Mouse (Mus musculus): Measurements from ENCODE around the gene Pagr1b. TPM values are rescaled to one million over a fixed set of nuclear protein-coding genes. Genes with fewer than 3 reads are reported as not detected.

Gene Pagr1b
- polyA plus RNA-seq, 1 experiment from 2014 or later, result not detected

- WGBS, result 90% methylated on average over 6 of the region's 6 CpGs
- Histone ChIP-seq H3K4me1 (peaks cover 17% of the 10 kb centered on the region), H3K27ac (replicated peaks) (no peak overlapping the region), H3K27me3 (replicated peaks; ENCODE audit: low read depth, poor library complexity, severe bottlenecking) (no peaks in the 10 kb centered on the region), H3K36me3 (replicated peaks) (peaks cover 37% of the 10 kb centered on the region), H3K9me3 (no peaks in the 10 kb centered on the region), H3K4me3 (no peak overlapping the region)
- no peak for DNase-seq (ENCODE audit: low spot score)
Measured at GRCm38 (mm10) chr7:126978841-126979240, 37.4 kb downstream of the Pagr1b start.

- Histone ChIP-seq H3K4me1 (peaks cover 17% of the 10 kb centered on the region), H3K4me3 (peak overlapping the region; percentile 94), H3K27ac (replicated peaks) (peak overlapping the region; percentile 98), H3K9me3 (no peaks in the 10 kb centered on the region), H3K27me3 (replicated peaks; ENCODE audit: low read depth, poor library complexity, severe bottlenecking) (no peaks in the 10 kb centered on the region), H3K36me3 (replicated peaks) (peaks cover 37% of the 10 kb centered on the region)
- DNase-seq (ENCODE audit: low spot score), result no peak
- WGBS, result 29% methylated on average over 14 of the region's 14 CpGs
Measured at GRCm38 (mm10) chr7:126976878-126977459, 39.3 kb downstream of the Pagr1b start.

- Histone ChIP-seq H3K4me1 (peaks cover 17% of the 10 kb centered on the region), H3K27ac (replicated peaks) (peak within 1 kb of the TSS; percentile 98), H3K9me3 (no peaks in the 10 kb centered on the region), H3K36me3 (replicated peaks) (peaks cover 33% of the 10 kb centered on the region), H3K27me3 (replicated peaks; ENCODE audit: low read depth, poor library complexity, severe bottlenecking) (no peaks in the 10 kb centered on the region), H3K4me3 (peak within 1 kb of the TSS; percentile 94)
- peak; percentile 98 for DNase-seq (ENCODE audit: low spot score)
- WGBS, result under 1% methylated on average over 55 of the region's 55 CpGs
Measured at GRCm38 (mm10) chr7:126975950-126976866, 40.1 kb downstream of the Pagr1b start, which contains the start of gene Cdiptos. Gene Cdiptos, minus strand, starts transcription at chr7:126976098.

- WGBS, result 5% methylated on average over 1 of the region's 1 CpGs
- no peak for DNase-seq (ENCODE audit: low spot score)
Measured at GRCm38 (mm10) chr7:126975893-126975949, 40.6 kb downstream of the Pagr1b start, which contains the start of gene Cdipt. Gene Cdipt, plus strand, starts transcription at chr7:126975914.

GRCm38 (mm10) chr7:126975493-126975892, 40.8 kb downstream of the Pagr1b start:
- DNase-seq (ENCODE audit: low spot score), result no peak
- Histone ChIP-seq H3K9me3 (no peaks in the 10 kb centered on the region), H3K27me3 (replicated peaks; ENCODE audit: low read depth, poor library complexity, severe bottlenecking) (no peaks in the 10 kb centered on the region), H3K4me3 (peak overlapping the region; percentile 94), H3K27ac (replicated peaks) (peak overlapping the region; percentile 98), H3K36me3 (replicated peaks) (peaks cover 27% of the 10 kb centered on the region), H3K4me1 (peaks cover 17% of the 10 kb centered on the region)
- 13% methylated on average over 8 of the region's 8 CpGs for WGBS

More at GRCm38 (mm10) chr7:126975893-126975949, 40.6 kb downstream of the Pagr1b start, which contains the start of gene Cdipt:
- H3K27ac ChIP-seq (replicated peaks), result peak within 1 kb of the TSS; percentile 98
- H3K4me3 ChIP-seq, result peak within 1 kb of the TSS; percentile 94
- no peaks in the 10 kb centered on the region for H3K27me3 ChIP-seq (replicated peaks; ENCODE audit: low read depth, poor library complexity, severe bottlenecking)
- no peaks in the 10 kb centered on the region for H3K9me3 ChIP-seq
- H3K36me3 ChIP-seq (replicated peaks), result peaks cover 29% of the 10 kb centered on the region
- peaks cover 17% of the 10 kb centered on the region for H3K4me1 ChIP-seq

GRCm38 (mm10) chr7:126967361-126967760, 48.9 kb downstream of the Pagr1b start:
- H3K4me3 ChIP-seq, result no peak overlapping the region
- H3K27me3 ChIP-seq (replicated peaks; ENCODE audit: low read depth, poor library complexity, severe bottlenecking), result peaks cover 22% of the 10 kb centered on the region
- no peak for DNase-seq (ENCODE audit: low spot score)
- H3K36me3 ChIP-seq (replicated peaks), result no peaks in the 10 kb centered on the region
- peaks cover 7% of the 10 kb centered on the region for H3K4me1 ChIP-seq
- 68% methylated on average over 6 of the region's 6 CpGs for WGBS
- H3K9me3 ChIP-seq, result no peaks in the 10 kb centered on the region
- H3K27ac ChIP-seq (replicated peaks), result no peak overlapping the region

GRCm38 (mm10) chr7:126965568-126965967, 50.7 kb downstream of the Pagr1b start:
- WGBS, result 89% methylated on average over 3 of the region's 3 CpGs
- peaks cover 7% of the 10 kb centered on the region for H3K4me1 ChIP-seq
- DNase-seq (ENCODE audit: low spot score), result no peak
- H3K27ac ChIP-seq (replicated peaks), result no peak overlapping the region
- no peak overlapping the region for H3K4me3 ChIP-seq
- H3K27me3 ChIP-seq (replicated peaks; ENCODE audit: low read depth, poor library complexity, severe bottlenecking), result peaks cover 36% of the 10 kb centered on the region
- H3K36me3 ChIP-seq (replicated peaks), result no peaks in the 10 kb centered on the region
- no peaks in the 10 kb centered on the region for H3K9me3 ChIP-seq

- Histone ChIP-seq H3K9me3 (no peaks in the 10 kb centered on the region), H3K36me3 (replicated peaks) (no peaks in the 10 kb centered on the region), H3K4me3 (peak overlapping the region; percentile 22; the same call in 1 of the 2 replicates), H3K27ac (replicated peaks) (no peak overlapping the region), H3K27me3 (replicated peaks; ENCODE audit: low read depth, poor library complexity, severe bottlenecking) (peaks cover 36% of the 10 kb centered on the region), H3K4me1 (peaks cover 7% of the 10 kb centered on the region)
- peak; percentile 61 for DNase-seq (ENCODE audit: low spot score)
- 28% methylated on average over 19 of the region's 19 CpGs for WGBS
Measured at GRCm38 (mm10) chr7:126963548-126964286, 52.6 kb downstream of the Pagr1b start.

GRCm38 (mm10) chr7:126961965-126962364, 54.3 kb downstream of the Pagr1b start:
- H3K9me3 ChIP-seq, result no peaks in the 10 kb centered on the region
- H3K27ac ChIP-seq (replicated peaks), result no peak overlapping the region
- H3K36me3 ChIP-seq (replicated peaks), result no peaks in the 10 kb centered on the region
- H3K4me1 ChIP-seq, result peaks cover 7% of the 10 kb centered on the region
- DNase-seq (ENCODE audit: low spot score), result no peak
- H3K27me3 ChIP-seq (replicated peaks; ENCODE audit: low read depth, poor library complexity, severe bottlenecking), result peaks cover 36% of the 10 kb centered on the region
- H3K4me3 ChIP-seq, result no peak overlapping the region
- WGBS, result 83% methylated on average over 4 of the region's 4 CpGs

GRCm38 (mm10) chr7:126961095-126961494, 55.2 kb downstream of the Pagr1b start:
- WGBS, result 89% methylated on average over 5 of the region's 5 CpGs
- H3K4me3 ChIP-seq, result no peak overlapping the region
- peaks cover 36% of the 10 kb centered on the region for H3K27me3 ChIP-seq (replicated peaks; ENCODE audit: low read depth, poor library complexity, severe bottlenecking)
- no peak overlapping the region for H3K27ac ChIP-seq (replicated peaks)
- H3K36me3 ChIP-seq (replicated peaks), result no peaks in the 10 kb centered on the region
- no peaks in the 10 kb centered on the region for H3K9me3 ChIP-seq
- peaks cover 7% of the 10 kb centered on the region for H3K4me1 ChIP-seq
- no peak for DNase-seq (ENCODE audit: low spot score)

GRCm38 (mm10) chr7:126959780-126960179, 56.5 kb downstream of the Pagr1b start:
- H3K9me3 ChIP-seq, result no peaks in the 10 kb centered on the region
- no peak for DNase-seq (ENCODE audit: low spot score)
- H3K27me3 ChIP-seq (replicated peaks; ENCODE audit: low read depth, poor library complexity, severe bottlenecking), result peaks cover 36% of the 10 kb centered on the region
- H3K36me3 ChIP-seq (replicated peaks), result no peaks in the 10 kb centered on the region
- H3K27ac ChIP-seq (replicated peaks), result no peak overlapping the region
- 78% methylated on average over 9 of the region's 9 CpGs for WGBS
- H3K4me1 ChIP-seq, result peaks cover 7% of the 10 kb centered on the region
- H3K4me3 ChIP-seq, result no peak overlapping the region

- WGBS, result 67% methylated on average over 3 of the region's 3 CpGs
Measured at GRCm38 (mm10) chr7:126955125-126955524, 61.2 kb downstream of the Pagr1b start.

More at GRCm38 (mm10) chr7:126955125-126955524, 61.2 kb downstream of the Pagr1b start:
- H3K4me3 ChIP-seq, result no peak overlapping the region
- no peak for DNase-seq (ENCODE audit: low spot score)
- H3K27ac ChIP-seq (replicated peaks), result no peak overlapping the region
- peaks cover 37% of the 10 kb centered on the region for H3K27me3 ChIP-seq (replicated peaks; ENCODE audit: low read depth, poor library complexity, severe bottlenecking)
- H3K36me3 ChIP-seq (replicated peaks), result no peaks in the 10 kb centered on the region
- H3K9me3 ChIP-seq, result no peaks in the 10 kb centered on the region
- peaks cover 19% of the 10 kb centered on the region for H3K4me1 ChIP-seq

All from embryonic facial prominence, embryonic 10.5 days (tissue).